Mouse (Mus musculus): ENCODE measurements around the gene Cwc27. TPM values are rescaled to one million over a fixed set of nuclear protein-coding genes. Genes with fewer than 3 reads are reported as not detected.

The Cwc27 gene
- total and polyA plus RNA-seq, 2 experiments from 2014 or later: 17.9 to 23.4 TPM

- Histone ChIP-seq H3K9ac (replicated peaks; ENCODE audit: low read length, poor library complexity, severe bottlenecking) (no peak overlapping the region), H3K9me3 (ENCODE audit: low read length) (no peaks in the 10 kb centered on the region), H3K27me3 (ENCODE audit: insufficient read depth, low read length) (no peaks in the 10 kb centered on the region), H3K36me3 (ENCODE audit: insufficient read depth, low read length) (no peaks in the 10 kb centered on the region), H3K4me2 (ENCODE audit: low read depth, low read length, poor library complexity, severe bottlenecking) (no peak overlapping the region), H3K27ac (ENCODE audit: low read depth, low read length) (no peak overlapping the region), H3K4me1 (ENCODE audit: insufficient read depth, low read length) (no peaks in the 10 kb centered on the region), H3K4me3 (ENCODE audit: low read depth, low read length) (no peak overlapping the region)
- ATAC-seq (ENCODE audit: low FRiP score) (no peak), DNase-seq (ENCODE audit: low spot score) (no peak)
- 86% methylated on average over 4 of the region's 4 CpGs for WGBS
- TF ChIP-seq CTCF (IDR thresholded peaks at IDR 0.05): no peak
These were observed 199.7 kb downstream of the Cwc27 start for GRCm38 (mm10) chr13:104617201-104617600.

- Histone ChIP-seq H3K4me3 (ENCODE audit: low read depth, low read length) (no peak overlapping the region), H3K36me3 (ENCODE audit: insufficient read depth, low read length) (no peaks in the 10 kb centered on the region), H3K27ac (ENCODE audit: low read depth, low read length) (no peak overlapping the region), H3K9me3 (ENCODE audit: low read length) (no peaks in the 10 kb centered on the region), H3K4me1 (ENCODE audit: insufficient read depth, low read length) (no peaks in the 10 kb centered on the region), H3K27me3 (ENCODE audit: insufficient read depth, low read length) (no peaks in the 10 kb centered on the region), H3K4me2 (ENCODE audit: low read depth, low read length, poor library complexity, severe bottlenecking) (no peak overlapping the region), H3K9ac (replicated peaks; ENCODE audit: low read length, poor library complexity, severe bottlenecking) (no peak overlapping the region)
- DNase-seq (ENCODE audit: low spot score) (peak; percentile 35), ATAC-seq (ENCODE audit: low FRiP score) (peak; percentile 49)
- no peak for TF ChIP-seq CTCF (IDR thresholded peaks at IDR 0.05)
- WGBS: 49% methylated on average over 18 of the region's 18 CpGs
These were observed 200.7 kb downstream of the Cwc27 start for GRCm38 (mm10) chr13:104615999-104616810.

- Histone ChIP-seq H3K4me2 (ENCODE audit: low read depth, low read length, poor library complexity, severe bottlenecking) (no peak overlapping the region), H3K4me3 (ENCODE audit: low read depth, low read length) (no peak overlapping the region), H3K9ac (replicated peaks; ENCODE audit: low read length, poor library complexity, severe bottlenecking) (no peak overlapping the region), H3K27me3 (ENCODE audit: insufficient read depth, low read length) (no peaks in the 10 kb centered on the region), H3K9me3 (ENCODE audit: low read length) (no peaks in the 10 kb centered on the region), H3K27ac (ENCODE audit: low read depth, low read length) (no peak overlapping the region), H3K4me1 (ENCODE audit: insufficient read depth, low read length) (no peaks in the 10 kb centered on the region), H3K36me3 (ENCODE audit: insufficient read depth, low read length) (no peaks in the 10 kb centered on the region)
- DNase-seq (ENCODE audit: low spot score) (no peak), ATAC-seq (ENCODE audit: low FRiP score) (no peak)
- 96% methylated on average over 7 of the region's 7 CpGs for WGBS
- no peak for TF ChIP-seq CTCF (IDR thresholded peaks at IDR 0.05)
These were observed 201.8 kb downstream of the Cwc27 start for GRCm38 (mm10) chr13:104615111-104615510.

GRCm38 (mm10) chr13:104611296-104611695 lies 205.6 kb downstream of the Cwc27 start:
- Histone ChIP-seq H3K27me3 (ENCODE audit: insufficient read depth, low read length) (no peaks in the 10 kb centered on the region), H3K9me3 (ENCODE audit: low read length) (no peaks in the 10 kb centered on the region), H3K36me3 (ENCODE audit: insufficient read depth, low read length) (no peaks in the 10 kb centered on the region), H3K9ac (replicated peaks; ENCODE audit: low read length, poor library complexity, severe bottlenecking) (no peak overlapping the region), H3K4me1 (ENCODE audit: insufficient read depth, low read length) (no peaks in the 10 kb centered on the region), H3K4me3 (ENCODE audit: low read depth, low read length) (no peak overlapping the region), H3K4me2 (ENCODE audit: low read depth, low read length, poor library complexity, severe bottlenecking) (no peak overlapping the region), H3K27ac (ENCODE audit: low read depth, low read length) (no peak overlapping the region)
- WGBS: 96% methylated on average over 4 of the region's 4 CpGs
- ATAC-seq (ENCODE audit: low FRiP score): no peak
- DNase-seq (ENCODE audit: low spot score): no peak
- TF ChIP-seq CTCF (IDR thresholded peaks at IDR 0.05): no peak

- H3K9me3 ChIP-seq (ENCODE audit: low read length): no peaks in the 10 kb centered on the region
- H3K27me3 ChIP-seq (ENCODE audit: insufficient read depth, low read length): no peaks in the 10 kb centered on the region
- no peaks in the 10 kb centered on the region for H3K4me1 ChIP-seq (ENCODE audit: insufficient read depth, low read length)
- H3K36me3 ChIP-seq (ENCODE audit: insufficient read depth, low read length): no peaks in the 10 kb centered on the region
- no peak overlapping the region for H3K9ac ChIP-seq (replicated peaks; ENCODE audit: low read length, poor library complexity, severe bottlenecking)
- no peak for ATAC-seq (ENCODE audit: low FRiP score)
- no peak for DNase-seq (ENCODE audit: low spot score)
- H3K27ac ChIP-seq (ENCODE audit: low read depth, low read length): no peak overlapping the region
- no peak overlapping the region for H3K4me3 ChIP-seq (ENCODE audit: low read depth, low read length)
- no peak overlapping the region for H3K4me2 ChIP-seq (ENCODE audit: low read depth, low read length, poor library complexity, severe bottlenecking)
- 86% methylated on average over 22 of the region's 22 CpGs for WGBS
- no peak for TF ChIP-seq CTCF (IDR thresholded peaks at IDR 0.05)
These were observed 206.5 kb downstream of the Cwc27 start for GRCm38 (mm10) chr13:104610210-104611111.

- Histone ChIP-seq H3K36me3 (ENCODE audit: insufficient read depth, low read length) (no peaks in the 10 kb centered on the region), H3K9me3 (ENCODE audit: low read length) (no peaks in the 10 kb centered on the region), H3K27ac (ENCODE audit: low read depth, low read length) (no peak overlapping the region), H3K4me1 (ENCODE audit: insufficient read depth, low read length) (no peaks in the 10 kb centered on the region), H3K4me3 (ENCODE audit: low read depth, low read length) (no peak overlapping the region), H3K27me3 (ENCODE audit: insufficient read depth, low read length) (no peaks in the 10 kb centered on the region), H3K4me2 (ENCODE audit: low read depth, low read length, poor library complexity, severe bottlenecking) (no peak overlapping the region), H3K9ac (replicated peaks; ENCODE audit: low read length, poor library complexity, severe bottlenecking) (no peak overlapping the region)
- no peak for TF ChIP-seq CTCF (IDR thresholded peaks at IDR 0.05)
- 86% methylated on average over 18 of the region's 18 CpGs for WGBS
- ATAC-seq (ENCODE audit: low FRiP score) (no peak), DNase-seq (ENCODE audit: low spot score) (no peak)
These were observed 208.4 kb downstream of the Cwc27 start for GRCm38 (mm10) chr13:104608516-104608915.

Data from midbrain, postnatal 0 days (tissue).